Mouse (Mus musculus) kidney, embryonic 14.5 days (tissue): ENCODE data around the gene Kcnq1. TPM values are rescaled to one million over a fixed set of nuclear protein-coding genes. Genes with fewer than 3 reads are reported as not detected.

ENCODE experiments used
- ATAC-seq: fragments of 200-750 bp; cut with Nextera tagmentation; 2 replicates; pipeline ENCODE4 v1.8.0; 2017; ENCODE audit warnings: moderate number of reproducible peaks, mild to moderate bottlenecking, moderate TSS enrichment, moderate library complexity; ENCODE audit not compliant: low FRiP score, low TSS enrichment
- H3K27ac ChIP-seq: fragments of 300-500 bp; sonication (generic); 2 replicates; pipeline ENCODE4 v1.5.1; 2014; ENCODE audit warnings: low read depth, mild to moderate bottlenecking, low read length, moderate library complexity, mixed read lengths
- H3K27me3 ChIP-seq: fragments of 300-500 bp; sonication (generic); 2 replicates; pipeline ENCODE4 v1.6.1; 2014; ENCODE audit warnings: mild to moderate bottlenecking, low read length; ENCODE audit not compliant: control insufficient read depth, insufficient read depth
- H3K36me3 ChIP-seq: fragments of 300-500 bp; sonication (generic); 2 replicates; pipeline ENCODE4 v1.6.1; 2014; ENCODE audit warnings: low read length, mixed read lengths; ENCODE audit not compliant: control insufficient read depth, insufficient read depth
- H3K4me1 ChIP-seq: fragments of 300-500 bp; sonication (generic); 2 replicates; pipeline ENCODE4 v1.6.1; 2014; ENCODE audit warnings: low read length, mixed read lengths; ENCODE audit not compliant: control insufficient read depth, insufficient read depth
- H3K4me2 ChIP-seq: fragments of 300-500 bp; sonication (generic); replicated peaks from 2 replicates; pipeline ENCODE4 v1.6.1; 2014; ENCODE audit warnings: low read depth, mild to moderate bottlenecking, low read length
- H3K4me3 ChIP-seq: fragments of 300-500 bp; sonication (generic); 2 replicates; pipeline ENCODE4 v1.5.1; 2014; ENCODE audit warnings: mild to moderate bottlenecking, low read length
- H3K9ac ChIP-seq: fragments of 300-500 bp; sonication (generic); 2 replicates; pipeline ENCODE4 v1.6.1; 2014; ENCODE audit warnings: low read depth, mild to moderate bottlenecking, low read length, moderate library complexity
- H3K9me3 ChIP-seq: fragments of 300-500 bp; sonication (generic); 2 replicates; pipeline ENCODE4 v1.6.1; 2016; ENCODE audit warnings: low read length; ENCODE audit not compliant: control insufficient read depth
- WGBS: fragments of 180-500 bp; shearing (Covaris S2); extraction: QIAGEN DNeasy Blood & Tissue Kit; methylation state at CpG from one replicate; pipeline ENCODE4 v1.1.7; 2014; 5-methylcytosine and 5-hydroxymethylcytosine counted together
- polyA plus RNA-seq: library from polyadenylated mRNA; unstranded; fragments of >200 nt; fragmentation: Nextera tagmentation; extraction: Ambion mirVana; gene quantifications from 2 replicates; pipeline ENCODE4 v1.2.1, GENCODE M21; 2014

The Kcnq1 gene
- polyA plus RNA-seq, 1 experiment from 2014 or later = 5.4 TPM

- no peak for ATAC-seq
- 85% methylated on average over 4 of the region's 4 CpGs for WGBS
- Histone ChIP-seq H3K27me3 (no peaks in the 10 kb centered on the region), H3K4me3 (no peak overlapping the region), H3K9ac (no peak overlapping the region), H3K4me2 (no peak overlapping the region), H3K36me3 (no peaks in the 10 kb centered on the region), H3K9me3 (no peaks in the 10 kb centered on the region), H3K4me1 (no peaks in the 10 kb centered on the region), H3K27ac (no peak overlapping the region)
Measured at GRCm38 (mm10) chr7:143210796-143211195, 104.6 kb downstream of the Kcnq1 start.

- 98% methylated on average over 2 of the region's 2 CpGs for WGBS
- Histone ChIP-seq H3K36me3 (peaks cover 8% of the 10 kb centered on the region; the same call in 1 of the 2 replicates), H3K4me3 (no peak overlapping the region), H3K27ac (no peak overlapping the region), H3K9me3 (peaks cover 11% of the 10 kb centered on the region), H3K27me3 (no peaks in the 10 kb centered on the region), H3K4me1 (no peaks in the 10 kb centered on the region), H3K9ac (no peak overlapping the region), H3K4me2 (no peak overlapping the region)
- ATAC-seq = no peak
Measured at GRCm38 (mm10) chr7:143251206-143251605, 145.0 kb downstream of the Kcnq1 start.

GRCm38 (mm10) chr7:143253126-143253871 is 147.1 kb downstream of the Kcnq1 start:
- no peaks in the 10 kb centered on the region for H3K4me1 ChIP-seq
- no peak overlapping the region for H3K4me3 ChIP-seq
- ATAC-seq = no peak

GRCm38 (mm10) chr7:143254901-143255300 is 148.7 kb downstream of the Kcnq1 start:
- Histone ChIP-seq H3K27ac (no peak overlapping the region), H3K27me3 (no peaks in the 10 kb centered on the region), H3K36me3 (peaks cover 8% of the 10 kb centered on the region; the same call in 1 of the 2 replicates), H3K9ac (no peak overlapping the region), H3K4me2 (no peak overlapping the region), H3K4me1 (no peaks in the 10 kb centered on the region), H3K4me3 (no peak overlapping the region), H3K9me3 (peaks cover 11% of the 10 kb centered on the region)
- no peak for ATAC-seq
- 90% methylated on average over 2 of the region's 2 CpGs for WGBS

More at GRCm38 (mm10) chr7:143253126-143253871, 147.1 kb downstream of the Kcnq1 start:
- no peaks in the 10 kb centered on the region for H3K27me3 ChIP-seq
- H3K9ac ChIP-seq = no peak overlapping the region
- no peak overlapping the region for H3K4me2 ChIP-seq
- 79% methylated on average over 6 of the region's 6 CpGs for WGBS
- peaks cover 11% of the 10 kb centered on the region for H3K9me3 ChIP-seq
- H3K27ac ChIP-seq = no peak overlapping the region
- peaks cover 8% of the 10 kb centered on the region; the same call in 1 of the 2 replicates for H3K36me3 ChIP-seq

GRCm38 (mm10) chr7:143261246-143261645 is 155.1 kb downstream of the Kcnq1 start:
- H3K9me3 ChIP-seq = no peaks in the 10 kb centered on the region
- no peak overlapping the region for H3K27ac ChIP-seq
- no peak for ATAC-seq
- peaks cover 7% of the 10 kb centered on the region; the same call in 1 of the 2 replicates for H3K4me1 ChIP-seq
- H3K9ac ChIP-seq = no peak overlapping the region
- H3K4me2 ChIP-seq = no peak overlapping the region
- H3K36me3 ChIP-seq = no peaks in the 10 kb centered on the region
- H3K27me3 ChIP-seq = no peaks in the 10 kb centered on the region
- H3K4me3 ChIP-seq = no peak overlapping the region

- Histone ChIP-seq H3K27ac (no peak overlapping the region), H3K4me3 (no peak overlapping the region), H3K9ac (no peak overlapping the region), H3K27me3 (no peaks in the 10 kb centered on the region), H3K4me1 (peaks cover 7% of the 10 kb centered on the region; the same call in 1 of the 2 replicates), H3K4me2 (no peak overlapping the region), H3K36me3 (no peaks in the 10 kb centered on the region), H3K9me3 (no peaks in the 10 kb centered on the region)
- WGBS = 31% methylated on average over 3 of the region's 3 CpGs
- peak; percentile 78 for ATAC-seq
Measured at GRCm38 (mm10) chr7:143263557-143263956, 157.4 kb downstream of the Kcnq1 start.

- Histone ChIP-seq H3K4me1 (peaks cover 7% of the 10 kb centered on the region; the same call in 1 of the 2 replicates), H3K9me3 (no peaks in the 10 kb centered on the region), H3K9ac (no peak overlapping the region), H3K27me3 (no peaks in the 10 kb centered on the region), H3K36me3 (no peaks in the 10 kb centered on the region), H3K4me2 (no peak overlapping the region), H3K27ac (no peak overlapping the region), H3K4me3 (no peak overlapping the region)
- ATAC-seq = no peak
- WGBS = 74% methylated on average over 4 of the region's 4 CpGs
Measured at GRCm38 (mm10) chr7:143263966-143264365, 157.8 kb downstream of the Kcnq1 start.

- ATAC-seq = no peak
- H3K36me3 ChIP-seq = no peaks in the 10 kb centered on the region
Measured at GRCm38 (mm10) chr7:143265386-143265785, 159.2 kb downstream of the Kcnq1 start.

GRCm38 (mm10) chr7:143265829-143266438 is 159.8 kb downstream of the Kcnq1 start:
- peaks cover 7% of the 10 kb centered on the region; the same call in 1 of the 2 replicates for H3K4me1 ChIP-seq
- H3K36me3 ChIP-seq = no peaks in the 10 kb centered on the region
- H3K9me3 ChIP-seq = no peaks in the 10 kb centered on the region
- H3K4me2 ChIP-seq = no peak overlapping the region
- ATAC-seq = no peak
- 59% methylated on average over 8 of the region's 8 CpGs for WGBS
- no peak overlapping the region for H3K4me3 ChIP-seq
- H3K27ac ChIP-seq = no peak overlapping the region
- H3K9ac ChIP-seq = no peak overlapping the region
- H3K27me3 ChIP-seq = no peaks in the 10 kb centered on the region

More at GRCm38 (mm10) chr7:143265386-143265785, 159.2 kb downstream of the Kcnq1 start:
- no peaks in the 10 kb centered on the region for H3K9me3 ChIP-seq
- H3K27ac ChIP-seq = no peak overlapping the region
- H3K4me2 ChIP-seq = no peak overlapping the region
- no peak overlapping the region for H3K4me3 ChIP-seq
- H3K4me1 ChIP-seq = peaks cover 7% of the 10 kb centered on the region; the same call in 1 of the 2 replicates
- no peaks in the 10 kb centered on the region for H3K27me3 ChIP-seq
- 91% methylated on average over 11 of the region's 11 CpGs for WGBS
- no peak overlapping the region for H3K9ac ChIP-seq
